Mouse (Mus musculus): ENCODE measurements around the gene Ccdc88c. TPM values are rescaled to one million over a fixed set of nuclear protein-coding genes. Genes with fewer than 3 reads are reported as not detected.

The Ccdc88c gene
- polyA plus RNA-seq, 1 experiment, result 18.0 TPM

DNA sequence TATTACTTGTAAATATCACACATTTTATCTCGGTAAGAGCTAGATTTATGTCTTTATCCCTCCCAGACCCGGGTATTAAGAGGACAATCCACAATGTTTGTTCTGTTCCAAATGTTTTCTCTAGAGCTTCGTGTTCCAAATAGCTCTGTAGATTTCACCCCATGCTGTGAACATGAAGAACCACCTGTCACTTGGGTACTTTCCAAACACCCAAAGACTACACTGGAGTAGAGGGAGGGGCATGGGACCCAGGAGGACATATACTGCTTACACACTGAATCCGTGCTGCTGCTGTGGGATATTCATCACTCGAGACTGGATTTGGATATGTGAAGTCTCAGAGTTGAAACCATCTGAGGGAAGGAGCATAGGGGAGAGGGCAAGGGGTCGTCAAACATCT, 119.1 kb downstream of the Ccdc88c start:
- no peak for TF ChIP-seq TCF3 (IDR thresholded peaks at IDR 0.05; ENCODE audit: insufficient read length, low read depth)
- no peak for TF ChIP-seq USF1 (IDR thresholded peaks at IDR 0.05; ENCODE audit: low read depth)
- TF ChIP-seq MYOG (IDR thresholded peaks at IDR 0.05; ENCODE audit: control insufficient read depth in 1 of 3, insufficient read depth in 1 of 3, insufficient read length in 2 of 3, low read depth in 2 of 3), result no peak
- TF ChIP-seq REST (IDR thresholded peaks at IDR 0.05; ENCODE audit: insufficient read depth, insufficient read length), result no peak
- no peak for TF ChIP-seq TCF12 (IDR thresholded peaks at IDR 0.05; ENCODE audit: insufficient read depth, poor library complexity, severe bottlenecking)
- TF ChIP-seq POLR2A (IDR thresholded peaks at IDR 0.05; ENCODE audit: insufficient read length, low read depth), result no peak
- no peak for TF ChIP-seq POLR2AphosphoS2 (IDR thresholded peaks at IDR 0.05; ENCODE audit: insufficient read length, low read depth)
- TF ChIP-seq SRF (IDR thresholded peaks at IDR 0.05; ENCODE audit: control insufficient read depth, insufficient read length, low read depth), result no peak
- no peak for TF ChIP-seq MAX (IDR thresholded peaks at IDR 0.05; ENCODE audit: low read depth)
- no peak for TF ChIP-seq E2F4 (IDR thresholded peaks at IDR 0.05; ENCODE audit: insufficient read depth)
- H3K79me2 ChIP-seq (ENCODE audit: control insufficient read depth, insufficient read depth), result no peaks in the 10 kb centered on the region
- no peak overlapping the region for H3ac ChIP-seq (ENCODE audit: control insufficient read depth, insufficient read length)
- H3K4me3 ChIP-seq, result no peak overlapping the region
- H3K4me2 ChIP-seq (ENCODE audit: low read depth), result no peak overlapping the region
- H3K27me3 ChIP-seq (ENCODE audit: control insufficient read depth, insufficient read depth, insufficient read length), result peaks cover 9% of the 10 kb centered on the region
- H3K36me3 ChIP-seq (ENCODE audit: control insufficient read depth, insufficient read depth), result peaks cover under 1% of the 10 kb centered on the region

DNA sequence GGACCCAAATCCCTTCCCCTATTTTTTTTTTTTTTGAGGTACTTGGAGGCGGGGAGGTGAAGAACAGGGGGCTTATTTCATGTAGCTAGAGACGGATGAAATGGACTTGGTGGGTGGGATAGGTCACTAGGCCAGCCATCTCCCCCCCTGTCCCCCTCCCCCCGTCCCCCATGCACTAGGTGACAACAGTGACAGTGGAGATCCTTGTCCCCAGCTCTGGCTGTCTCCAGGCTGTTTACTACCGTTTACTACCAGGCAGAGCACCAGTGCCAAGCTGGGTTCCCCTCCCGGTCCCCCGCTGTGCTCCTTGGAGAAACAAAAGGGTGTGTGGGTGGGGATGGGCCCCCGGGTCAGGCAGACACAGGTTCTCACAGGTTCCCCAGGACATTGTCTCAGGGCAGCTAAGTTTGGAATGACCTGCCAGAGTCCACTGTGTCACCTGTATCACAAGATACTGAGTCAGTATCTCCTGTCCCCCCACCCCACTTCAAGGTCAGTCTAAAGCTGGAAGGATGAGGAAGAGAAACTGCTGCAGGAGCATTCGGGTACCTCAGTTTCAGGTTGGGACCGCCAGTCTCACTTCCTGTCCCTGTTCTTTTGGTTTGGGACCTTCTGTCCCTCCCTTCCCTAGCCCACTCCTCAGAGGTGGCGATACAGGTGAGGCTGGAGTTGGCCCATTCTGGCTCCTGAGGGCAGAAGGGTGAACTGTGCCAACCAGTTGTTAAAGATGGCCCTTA, 120.4 kb downstream of the Ccdc88c start:
- Histone ChIP-seq H3K4me2 (ENCODE audit: low read depth) (no peak overlapping the region), H3K79me2 (ENCODE audit: control insufficient read depth, insufficient read depth) (no peaks in the 10 kb centered on the region), H3K36me3 (ENCODE audit: control insufficient read depth, insufficient read depth) (no peaks in the 10 kb centered on the region), H3ac (ENCODE audit: control insufficient read depth, insufficient read length) (no peak overlapping the region), H3K4me3 (no peak overlapping the region), H3K27me3 (ENCODE audit: control insufficient read depth, insufficient read depth, insufficient read length) (peaks cover 13% of the 10 kb centered on the region)
- TF ChIP-seq POLR2AphosphoS2 (IDR thresholded peaks at IDR 0.05; ENCODE audit: insufficient read length, low read depth) (no peak), MYOD1 (IDR thresholded peaks at IDR 0.05; ENCODE audit: control insufficient read depth in 1 of 3, insufficient read length in 2 of 3, low read depth in 2 of 3) (no peak), CEBPB (IDR thresholded peaks at IDR 0.05; ENCODE audit: insufficient read depth, poor library complexity, severe bottlenecking) (no peak), TCF12 (IDR thresholded peaks at IDR 0.05; ENCODE audit: insufficient read depth, poor library complexity, severe bottlenecking) (no peak), MYOG (IDR thresholded peaks at IDR 0.05; ENCODE audit: control insufficient read depth in 1 of 3, insufficient read depth in 1 of 3, insufficient read length in 2 of 3, low read depth in 2 of 3) (no peak), REST (IDR thresholded peaks at IDR 0.05; ENCODE audit: insufficient read depth, insufficient read length) (no peak)

DNA sequence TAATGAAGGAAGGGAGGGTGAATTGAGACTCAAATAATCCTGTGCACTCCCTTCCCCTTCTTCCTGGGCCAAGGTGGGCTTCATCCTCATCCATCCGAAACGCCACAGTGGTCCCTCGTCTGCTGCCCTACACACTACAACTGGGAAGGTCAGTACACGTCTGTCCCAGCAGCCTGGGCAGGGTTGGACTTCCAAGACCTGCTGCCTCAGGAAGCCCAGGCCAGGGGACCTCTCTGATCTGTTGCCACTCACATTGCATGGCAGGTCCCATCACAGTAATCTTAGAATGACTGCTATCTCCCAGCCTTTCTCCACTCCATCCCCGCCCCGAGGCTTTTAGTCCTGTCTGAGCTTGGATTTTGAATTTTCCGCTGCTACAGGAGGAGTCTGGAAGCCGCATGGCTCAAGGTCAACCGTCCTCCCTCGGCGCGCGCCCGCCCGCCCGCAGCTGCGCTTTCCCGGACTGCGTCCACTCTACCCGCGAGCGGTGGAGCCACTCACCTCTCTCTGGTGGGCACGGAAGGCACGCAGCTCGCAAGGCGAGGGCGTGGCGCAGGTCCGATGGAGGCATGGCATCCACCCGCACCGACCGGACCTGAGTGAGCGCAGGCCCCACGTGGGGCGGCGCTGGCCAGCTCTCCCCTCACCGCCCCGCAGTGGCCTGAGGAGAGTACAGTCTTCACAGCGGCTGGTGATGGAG, 121.1 kb downstream of the Ccdc88c start, which contains the start of gene Gpr68:
Gene Gpr68, minus strand, starts transcription at position 601 of the 700 bp plus-strand sequence.
- no peak within 1 kb of the TSS for H3K4me2 ChIP-seq (ENCODE audit: low read depth)
- H3ac ChIP-seq (ENCODE audit: control insufficient read depth, insufficient read length), result no peak within 1 kb of the TSS
- no peaks in the 10 kb centered on the region for H3K79me2 ChIP-seq (ENCODE audit: control insufficient read depth, insufficient read depth)
- no peaks in the 10 kb centered on the region for H3K36me3 ChIP-seq (ENCODE audit: control insufficient read depth, insufficient read depth)
- H3K4me3 ChIP-seq, result no peak within 1 kb of the TSS
- peaks cover 13% of the 10 kb centered on the region for H3K27me3 ChIP-seq (ENCODE audit: control insufficient read depth, insufficient read depth, insufficient read length)
- no peak for TF ChIP-seq TCF12 (IDR thresholded peaks at IDR 0.05; ENCODE audit: insufficient read depth, poor library complexity, severe bottlenecking)
- TF ChIP-seq TCF3 (IDR thresholded peaks at IDR 0.05; ENCODE audit: insufficient read length, low read depth), result no peak
- no peak for TF ChIP-seq POLR2A (IDR thresholded peaks at IDR 0.05; ENCODE audit: insufficient read length, low read depth)
- no peak for TF ChIP-seq MAX (IDR thresholded peaks at IDR 0.05; ENCODE audit: low read depth)
- no peak for TF ChIP-seq USF1 (IDR thresholded peaks at IDR 0.05; ENCODE audit: low read depth)
- TF ChIP-seq CEBPB (IDR thresholded peaks at IDR 0.05; ENCODE audit: insufficient read depth, poor library complexity, severe bottlenecking), result no peak
- peak; percentile 55 for TF ChIP-seq POLR2AphosphoS2 (IDR thresholded peaks at IDR 0.05; ENCODE audit: insufficient read length, low read depth)
- no peak for TF ChIP-seq MYOG (IDR thresholded peaks at IDR 0.05; ENCODE audit: control insufficient read depth in 1 of 3, insufficient read depth in 1 of 3, insufficient read length in 2 of 3, low read depth in 2 of 3)
- TF ChIP-seq SRF (IDR thresholded peaks at IDR 0.05; ENCODE audit: control insufficient read depth, insufficient read length, low read depth), result no peak

DNA sequence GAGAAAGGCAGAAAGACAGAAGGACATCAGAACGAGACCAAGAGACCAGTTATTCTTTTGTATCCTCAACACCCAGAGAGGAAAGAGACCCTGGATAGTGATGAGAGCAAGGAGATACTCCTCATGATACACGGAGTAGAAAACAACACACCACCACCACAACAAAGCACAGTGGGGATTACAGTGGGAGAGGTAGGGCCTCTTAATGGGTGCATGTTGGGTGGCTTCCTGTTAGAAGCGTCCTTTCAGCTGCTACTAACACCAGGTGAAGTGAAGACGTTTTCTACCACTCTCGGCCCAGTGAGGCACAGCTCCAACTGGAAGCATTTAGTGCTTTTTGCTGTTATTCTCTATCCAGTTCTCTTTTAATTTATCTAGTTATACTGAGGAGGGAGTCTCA, 122.0 kb downstream of the Ccdc88c start:
- H3K36me3 ChIP-seq (ENCODE audit: control insufficient read depth, insufficient read depth), result no peaks in the 10 kb centered on the region
- TF ChIP-seq POLR2A (IDR thresholded peaks at IDR 0.05; ENCODE audit: insufficient read length, low read depth), result no peak
- H3K4me2 ChIP-seq (ENCODE audit: low read depth), result no peak overlapping the region
- no peaks in the 10 kb centered on the region for H3K79me2 ChIP-seq (ENCODE audit: control insufficient read depth, insufficient read depth)
- H3ac ChIP-seq (ENCODE audit: control insufficient read depth, insufficient read length), result no peak overlapping the region
- H3K27me3 ChIP-seq (ENCODE audit: control insufficient read depth, insufficient read depth, insufficient read length), result peaks cover 19% of the 10 kb centered on the region
- H3K4me3 ChIP-seq, result no peak overlapping the region

DNA sequence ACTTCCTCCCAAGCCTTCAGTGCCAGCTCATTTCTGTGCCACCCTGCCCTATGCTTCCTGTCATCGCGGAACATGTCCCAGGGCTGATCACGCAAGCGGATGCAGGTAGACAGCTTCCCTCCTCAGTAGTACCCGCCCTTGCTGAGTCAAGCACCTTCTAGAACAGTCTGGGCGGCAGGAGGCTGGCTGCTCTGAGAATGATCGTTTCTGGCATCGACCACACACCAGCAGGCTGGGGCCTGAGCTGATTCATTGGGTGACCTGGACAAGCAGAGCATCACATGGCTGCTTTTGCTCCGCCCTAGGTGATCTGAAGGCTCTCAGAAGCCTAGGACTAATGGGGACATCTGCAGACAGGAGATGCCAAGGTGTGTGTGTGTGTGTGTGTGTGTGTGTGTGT, 125.1 kb downstream of the Ccdc88c start:
- TF ChIP-seq MYOD1 (IDR thresholded peaks at IDR 0.05; ENCODE audit: control insufficient read depth in 1 of 3, insufficient read length in 2 of 3, low read depth in 2 of 3) (no peak), POLR2A (IDR thresholded peaks at IDR 0.05; ENCODE audit: insufficient read length, low read depth) (no peak), POLR2AphosphoS2 (IDR thresholded peaks at IDR 0.05; ENCODE audit: insufficient read length, low read depth) (no peak), USF1 (IDR thresholded peaks at IDR 0.05; ENCODE audit: low read depth) (no peak), TCF3 (IDR thresholded peaks at IDR 0.05; ENCODE audit: insufficient read length, low read depth) (no peak), TCF12 (IDR thresholded peaks at IDR 0.05; ENCODE audit: insufficient read depth, poor library complexity, severe bottlenecking) (no peak), E2F4 (IDR thresholded peaks at IDR 0.05; ENCODE audit: insufficient read depth) (no peak), MAX (IDR thresholded peaks at IDR 0.05; ENCODE audit: low read depth) (no peak), CEBPB (IDR thresholded peaks at IDR 0.05; ENCODE audit: insufficient read depth, poor library complexity, severe bottlenecking) (no peak), MYOG (IDR thresholded peaks at IDR 0.05; ENCODE audit: control insufficient read depth in 1 of 3, insufficient read depth in 1 of 3, insufficient read length in 2 of 3, low read depth in 2 of 3) (no peak), SRF (IDR thresholded peaks at IDR 0.05; ENCODE audit: control insufficient read depth, insufficient read length, low read depth) (no peak), REST (IDR thresholded peaks at IDR 0.05; ENCODE audit: insufficient read depth, insufficient read length) (no peak)
- Histone ChIP-seq H3ac (ENCODE audit: control insufficient read depth, insufficient read length) (no peak overlapping the region), H3K4me3 (no peak overlapping the region), H3K36me3 (ENCODE audit: control insufficient read depth, insufficient read depth) (no peaks in the 10 kb centered on the region), H3K27me3 (ENCODE audit: control insufficient read depth, insufficient read depth, insufficient read length) (peaks cover 49% of the 10 kb centered on the region), H3K79me2 (ENCODE audit: control insufficient read depth, insufficient read depth) (no peaks in the 10 kb centered on the region), H3K4me2 (ENCODE audit: low read depth) (no peak overlapping the region)
